Mouse (Mus musculus) ES-E14 (cell line): ENCODE results near the gene Fam135a.

Experiments
- HCFC1 ChIP-seq: IDR thresholded peaks from 2 replicates; pipeline ENCODE4 v1.6.1; 2012; ENCODE audit warnings: low read length, inconsistent platforms, borderline replicate concordance; ENCODE audit not compliant: insufficient read depth
- ZNF384 ChIP-seq: IDR thresholded peaks from 2 replicates; pipeline ENCODE4 v1.6.1; 2012; ENCODE audit warnings: low read depth, low read length, inconsistent platforms

DNA sequence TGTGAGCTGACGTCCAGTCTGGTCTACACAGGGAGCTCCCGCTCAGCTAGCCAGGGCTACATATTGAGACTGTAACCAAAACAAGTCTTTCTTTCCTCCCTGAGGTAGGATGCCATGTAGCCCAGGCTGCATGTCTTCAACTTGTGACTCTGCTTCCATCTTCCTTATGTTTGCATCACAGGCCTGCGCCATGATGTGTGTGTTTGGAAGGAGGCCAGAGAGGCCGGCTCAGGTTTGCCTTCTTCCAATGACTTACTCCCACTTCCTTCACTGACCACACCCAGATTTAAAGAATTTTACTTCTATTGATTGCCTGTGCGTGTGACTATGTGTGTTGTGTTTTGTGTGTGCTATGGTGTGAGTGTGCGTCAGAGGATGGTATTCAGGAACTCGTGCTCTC lies 101.3 kb downstream of the Fam135a start:
- no peak for TF ChIP-seq HCFC1
- TF ChIP-seq ZNF384 = no peak
